Mouse (Mus musculus): Measurements from ENCODE around the gene St3gal3. TPM values are rescaled to one million over a fixed set of nuclear protein-coding genes. Genes with fewer than 3 reads are reported as not detected.

Gene St3gal3
- polyA plus RNA-seq, 1 experiment from 2014 or later, result 6.7 TPM

- no peak overlapping the region for H3K4me3 ChIP-seq (replicated peaks; ENCODE audit: low read depth, low read length)
- WGBS, result 67% methylated on average over 5 of the region's 6 CpGs
- ATAC-seq (replicated peaks; ENCODE audit: low FRiP score, low read depth) (no peak), DNase-seq (ENCODE audit: low spot score) (no peak)
- H3K4me1 ChIP-seq (replicated peaks; ENCODE audit: insufficient read depth, low read length), result peaks cover 7% of the 10 kb centered on the region
- no peak overlapping the region for H3K9ac ChIP-seq (ENCODE audit: low read depth, low read length)
- no peak overlapping the region for H3K27ac ChIP-seq
- TF ChIP-seq CTCF (IDR thresholded peaks at IDR 0.05; ENCODE audit: low read depth), result no peak
- H3K4me2 ChIP-seq (ENCODE audit: low read length), result no peak overlapping the region
- peaks cover 20% of the 10 kb centered on the region for H3K27me3 ChIP-seq (ENCODE audit: insufficient read depth, low read length)
- H3K36me3 ChIP-seq (ENCODE audit: insufficient read depth, low read length), result no peaks in the 10 kb centered on the region
- H3K9me3 ChIP-seq (replicated peaks; ENCODE audit: low read length), result no peaks in the 10 kb centered on the region
Measured at GRCm38 (mm10) chr4:117924916-117925315, 209.8 kb downstream of the St3gal3 start.

- Histone ChIP-seq H3K9me3 (replicated peaks; ENCODE audit: low read length) (no peaks in the 10 kb centered on the region), H3K27ac (no peak overlapping the region), H3K36me3 (ENCODE audit: insufficient read depth, low read length) (no peaks in the 10 kb centered on the region), H3K27me3 (ENCODE audit: insufficient read depth, low read length) (peaks cover 20% of the 10 kb centered on the region), H3K4me3 (replicated peaks; ENCODE audit: low read depth, low read length) (no peak overlapping the region), H3K4me1 (replicated peaks; ENCODE audit: insufficient read depth, low read length) (peaks cover 6% of the 10 kb centered on the region), H3K4me2 (ENCODE audit: low read length) (no peak overlapping the region), H3K9ac (ENCODE audit: low read depth, low read length) (no peak overlapping the region)
- no peak for DNase-seq (ENCODE audit: low spot score)
- ATAC-seq (replicated peaks; ENCODE audit: low FRiP score, low read depth), result no peak
- 71% methylated on average over 2 of the region's 2 CpGs for WGBS
- TF ChIP-seq CTCF (IDR thresholded peaks at IDR 0.05; ENCODE audit: low read depth), result no peak
Measured at GRCm38 (mm10) chr4:117923450-117923849, 211.3 kb downstream of the St3gal3 start.

- DNase-seq (ENCODE audit: low spot score), result no peak
- no peaks in the 10 kb centered on the region for H3K4me1 ChIP-seq (replicated peaks; ENCODE audit: insufficient read depth, low read length)
- 82% methylated on average over 2 of the region's 2 CpGs for WGBS
- no peaks in the 10 kb centered on the region for H3K9me3 ChIP-seq (replicated peaks; ENCODE audit: low read length)
- no peak overlapping the region for H3K4me3 ChIP-seq (replicated peaks; ENCODE audit: low read depth, low read length)
- no peak overlapping the region for H3K9ac ChIP-seq (ENCODE audit: low read depth, low read length)
- no peaks in the 10 kb centered on the region for H3K36me3 ChIP-seq (ENCODE audit: insufficient read depth, low read length)
- no peak for ATAC-seq (replicated peaks; ENCODE audit: low FRiP score, low read depth)
- peaks cover 7% of the 10 kb centered on the region for H3K27me3 ChIP-seq (ENCODE audit: insufficient read depth, low read length)
- H3K4me2 ChIP-seq (ENCODE audit: low read length), result no peak overlapping the region
- TF ChIP-seq CTCF (IDR thresholded peaks at IDR 0.05; ENCODE audit: low read depth), result no peak
- H3K27ac ChIP-seq, result no peak overlapping the region
Measured at GRCm38 (mm10) chr4:117921358-117921757, 213.4 kb downstream of the St3gal3 start.

- Histone ChIP-seq H3K4me1 (replicated peaks; ENCODE audit: insufficient read depth, low read length) (peaks cover 6% of the 10 kb centered on the region), H3K9me3 (replicated peaks; ENCODE audit: low read length) (no peaks in the 10 kb centered on the region), H3K27ac (no peak overlapping the region), H3K36me3 (ENCODE audit: insufficient read depth, low read length) (no peaks in the 10 kb centered on the region), H3K4me3 (replicated peaks; ENCODE audit: low read depth, low read length) (no peak overlapping the region), H3K9ac (ENCODE audit: low read depth, low read length) (no peak overlapping the region), H3K27me3 (ENCODE audit: insufficient read depth, low read length) (no peaks in the 10 kb centered on the region), H3K4me2 (ENCODE audit: low read length) (no peak overlapping the region)
- no peak for TF ChIP-seq CTCF (IDR thresholded peaks at IDR 0.05; ENCODE audit: low read depth)
- WGBS, result 83% methylated on average over 5 of the region's 5 CpGs
- ATAC-seq (replicated peaks; ENCODE audit: low FRiP score, low read depth) (no peak), DNase-seq (ENCODE audit: low spot score) (no peak)
Measured at GRCm38 (mm10) chr4:117918762-117919161, 216.0 kb downstream of the St3gal3 start.

- Histone ChIP-seq H3K27me3 (ENCODE audit: insufficient read depth, low read length) (no peaks in the 10 kb centered on the region), H3K4me2 (ENCODE audit: low read length) (no peak overlapping the region), H3K4me1 (replicated peaks; ENCODE audit: insufficient read depth, low read length) (peaks cover 10% of the 10 kb centered on the region), H3K27ac (no peak overlapping the region), H3K9me3 (replicated peaks; ENCODE audit: low read length) (no peaks in the 10 kb centered on the region), H3K4me3 (replicated peaks; ENCODE audit: low read depth, low read length) (no peak overlapping the region), H3K36me3 (ENCODE audit: insufficient read depth, low read length) (no peaks in the 10 kb centered on the region), H3K9ac (ENCODE audit: low read depth, low read length) (no peak overlapping the region)
- DNase-seq (ENCODE audit: low spot score), result no peak
- WGBS, result 71% methylated on average over 3 of the region's 3 CpGs
- no peak for ATAC-seq (replicated peaks; ENCODE audit: low FRiP score, low read depth)
- no peak for TF ChIP-seq CTCF (IDR thresholded peaks at IDR 0.05; ENCODE audit: low read depth)
Measured at GRCm38 (mm10) chr4:117918261-117918660, 216.5 kb downstream of the St3gal3 start.

GRCm38 (mm10) chr4:117917847-117918246, 216.9 kb downstream of the St3gal3 start:
- Histone ChIP-seq H3K36me3 (ENCODE audit: insufficient read depth, low read length) (no peaks in the 10 kb centered on the region), H3K9me3 (replicated peaks; ENCODE audit: low read length) (no peaks in the 10 kb centered on the region), H3K4me3 (replicated peaks; ENCODE audit: low read depth, low read length) (no peak overlapping the region), H3K9ac (ENCODE audit: low read depth, low read length) (no peak overlapping the region), H3K27me3 (ENCODE audit: insufficient read depth, low read length) (no peaks in the 10 kb centered on the region), H3K4me1 (replicated peaks; ENCODE audit: insufficient read depth, low read length) (peaks cover 14% of the 10 kb centered on the region), H3K4me2 (ENCODE audit: low read length) (no peak overlapping the region), H3K27ac (no peak overlapping the region)
- DNase-seq (ENCODE audit: low spot score), result no peak
- no peak for TF ChIP-seq CTCF (IDR thresholded peaks at IDR 0.05; ENCODE audit: low read depth)
- ATAC-seq (replicated peaks; ENCODE audit: low FRiP score, low read depth), result no peak
- 94% methylated on average over 4 of the region's 4 CpGs for WGBS

GRCm38 (mm10) chr4:117917402-117917801, 217.3 kb downstream of the St3gal3 start:
- Histone ChIP-seq H3K4me1 (replicated peaks; ENCODE audit: insufficient read depth, low read length) (peaks cover 16% of the 10 kb centered on the region), H3K27ac (no peak overlapping the region), H3K4me3 (replicated peaks; ENCODE audit: low read depth, low read length) (no peak overlapping the region), H3K36me3 (ENCODE audit: insufficient read depth, low read length) (no peaks in the 10 kb centered on the region), H3K9me3 (replicated peaks; ENCODE audit: low read length) (no peaks in the 10 kb centered on the region), H3K9ac (ENCODE audit: low read depth, low read length) (no peak overlapping the region), H3K27me3 (ENCODE audit: insufficient read depth, low read length) (no peaks in the 10 kb centered on the region), H3K4me2 (ENCODE audit: low read length) (no peak overlapping the region)
- DNase-seq (ENCODE audit: low spot score) (no peak), ATAC-seq (replicated peaks; ENCODE audit: low FRiP score, low read depth) (no peak)
- TF ChIP-seq CTCF (IDR thresholded peaks at IDR 0.05; ENCODE audit: low read depth), result no peak
- 88% methylated on average over 4 of the region's 4 CpGs for WGBS
